Mouse (Mus musculus) forebrain, embryonic 16.5 days (tissue): ENCODE results near the gene Ccdc96. TPM values are rescaled to one million over a fixed set of nuclear protein-coding genes. Genes with fewer than 3 reads are reported as not detected.
A peak's percentile ranks its signal among the peaks of the same experiment; 100 is the strongest.

Experiments
- ATAC-seq: fragments of 200-750 bp; cut with Nextera tagmentation; 2 replicates; pipeline ENCODE4 v1.8.0; 2017; ENCODE audit warnings: mild to moderate bottlenecking, moderate library complexity
- H3K27ac ChIP-seq: fragments of 300-500 bp; sonication (generic); 2 replicates; pipeline ENCODE4 v1.5.1; 2014; ENCODE audit warnings: low read length, control low read depth
- H3K27me3 ChIP-seq: fragments of 300-500 bp; sonication (generic); replicated peaks from 2 replicates; pipeline ENCODE4 v1.6.1; 2014; ENCODE audit warnings: low read length; ENCODE audit not compliant: control insufficient read depth, insufficient read depth
- H3K36me3 ChIP-seq: fragments of 300-500 bp; sonication (generic); 2 replicates; pipeline ENCODE4 v1.6.1; 2014; ENCODE audit not compliant: control insufficient read depth, insufficient read depth
- H3K4me1 ChIP-seq: fragments of 300-500 bp; sonication (generic); replicated peaks from 2 replicates; pipeline ENCODE4 v1.6.1; 2014; ENCODE audit warnings: low read length; ENCODE audit not compliant: control insufficient read depth, insufficient read depth
- H3K4me2 ChIP-seq: fragments of 300-500 bp; sonication (generic); 2 replicates; pipeline ENCODE4 v1.6.1; 2014; ENCODE audit warnings: mild to moderate bottlenecking, low read length, control low read depth
- H3K4me3 ChIP-seq: fragments of 300-500 bp; sonication (generic); replicated peaks from 2 replicates; pipeline ENCODE4 v1.5.1; 2014; ENCODE audit warnings: mild to moderate bottlenecking, low read length, control low read depth
- H3K9ac ChIP-seq: fragments of 300-500 bp; sonication (generic); replicated peaks from 2 replicates; pipeline ENCODE4 v1.6.1; 2014; ENCODE audit warnings: low read depth, low read length, control low read depth
- H3K9me3 ChIP-seq: fragments of 300-500 bp; sonication (generic); 2 replicates; pipeline ENCODE4 v1.6.1; 2016; ENCODE audit warnings: low read length; ENCODE audit not compliant: control insufficient read depth
- WGBS: fragments of 180-500 bp; shearing (Covaris S2); extraction: QIAGEN DNeasy Blood & Tissue Kit; methylation state at CpG from one replicate; pipeline ENCODE4 v1.1.7; 2014; 5-methylcytosine and 5-hydroxymethylcytosine counted together
- polyA plus RNA-seq: library from polyadenylated mRNA; unstranded; fragments of >200 nt; fragmentation: Nextera tagmentation; extraction: Ambion mirVana; gene quantifications from 2 replicates; pipeline ENCODE4 v1.2.1, GENCODE M21; 2015

Ccdc96 gene
- polyA plus RNA-seq, 1 experiment from 2014 or later, result 3.0 TPM

GRCm38 (mm10) chr5:36451872-36452389 lies 32.5 kb upstream of the Ccdc96 start:
- Histone ChIP-seq H3K36me3 (no peaks in the 10 kb centered on the region), H3K27me3 (no peaks in the 10 kb centered on the region), H3K27ac (no peak overlapping the region), H3K9me3 (no peaks in the 10 kb centered on the region), H3K4me3 (no peak overlapping the region), H3K9ac (no peak overlapping the region), H3K4me2 (no peak overlapping the region), H3K4me1 (no peaks in the 10 kb centered on the region)
- no peak for ATAC-seq
- WGBS, result 60% methylated on average over 10 of the region's 10 CpGs

- no peaks in the 10 kb centered on the region for H3K9me3 ChIP-seq
- H3K27me3 ChIP-seq, result no peaks in the 10 kb centered on the region
- H3K9ac ChIP-seq, result no peak overlapping the region
- 85% methylated on average over 6 of the region's 6 CpGs for WGBS
- no peak for ATAC-seq
- H3K27ac ChIP-seq, result no peak overlapping the region
- no peaks in the 10 kb centered on the region for H3K4me1 ChIP-seq
- no peak overlapping the region for H3K4me2 ChIP-seq
- no peaks in the 10 kb centered on the region for H3K36me3 ChIP-seq
- H3K4me3 ChIP-seq, result no peak overlapping the region
Observed at GRCm38 (mm10) chr5:36452821-36453220, 31.6 kb upstream of the Ccdc96 start.

- WGBS, result 75% methylated on average over 4 of the region's 4 CpGs
- Histone ChIP-seq H3K9me3 (no peaks in the 10 kb centered on the region), H3K27me3 (no peaks in the 10 kb centered on the region), H3K27ac (no peak overlapping the region), H3K9ac (no peak overlapping the region), H3K4me2 (no peak overlapping the region), H3K4me1 (no peaks in the 10 kb centered on the region), H3K36me3 (no peaks in the 10 kb centered on the region), H3K4me3 (no peak overlapping the region)
- ATAC-seq, result no peak
Observed at GRCm38 (mm10) chr5:36457706-36458105, 26.7 kb upstream of the Ccdc96 start.

- Histone ChIP-seq H3K4me1 (peaks cover under 1% of the 10 kb centered on the region), H3K9ac (no peak overlapping the region), H3K27me3 (no peaks in the 10 kb centered on the region), H3K4me3 (no peak overlapping the region), H3K36me3 (no peaks in the 10 kb centered on the region), H3K4me2 (no peak overlapping the region), H3K27ac (no peak overlapping the region), H3K9me3 (no peaks in the 10 kb centered on the region)
- ATAC-seq, result no peak
- 11% methylated on average over 4 of the region's 4 CpGs for WGBS
Observed at GRCm38 (mm10) chr5:36458926-36459325, 25.5 kb upstream of the Ccdc96 start.

- Histone ChIP-seq H3K9me3 (no peaks in the 10 kb centered on the region), H3K4me3 (no peak overlapping the region)
- WGBS, result 87% methylated on average over 2 of the region's 2 CpGs
Observed at GRCm38 (mm10) chr5:36460712-36461111, 23.7 kb upstream of the Ccdc96 start.

GRCm38 (mm10) chr5:36461231-36461630 lies 23.2 kb upstream of the Ccdc96 start:
- WGBS, result 67% methylated on average over 2 of the region's 2 CpGs
- Histone ChIP-seq H3K9ac (no peak overlapping the region), H3K27me3 (no peaks in the 10 kb centered on the region), H3K4me2 (no peak overlapping the region), H3K4me1 (peaks cover 13% of the 10 kb centered on the region), H3K4me3 (no peak overlapping the region), H3K9me3 (no peaks in the 10 kb centered on the region), H3K36me3 (no peaks in the 10 kb centered on the region), H3K27ac (no peak overlapping the region)
- no peak for ATAC-seq

More at GRCm38 (mm10) chr5:36460712-36461111, 23.7 kb upstream of the Ccdc96 start:
- Histone ChIP-seq H3K9ac (no peak overlapping the region), H3K27ac (no peak overlapping the region), H3K36me3 (no peaks in the 10 kb centered on the region), H3K4me1 (peaks cover 8% of the 10 kb centered on the region), H3K27me3 (no peaks in the 10 kb centered on the region), H3K4me2 (no peak overlapping the region)
- ATAC-seq, result no peak

GRCm38 (mm10) chr5:36462810-36463209 lies 21.6 kb upstream of the Ccdc96 start:
- WGBS, result 16% methylated on average over 7 of the region's 7 CpGs
- H3K4me1 ChIP-seq, result peaks cover 13% of the 10 kb centered on the region
- no peaks in the 10 kb centered on the region for H3K36me3 ChIP-seq
- H3K4me2 ChIP-seq, result no peak overlapping the region
- H3K9ac ChIP-seq, result no peak overlapping the region
- H3K9me3 ChIP-seq, result no peaks in the 10 kb centered on the region
- H3K27ac ChIP-seq, result no peak overlapping the region
- no peak for ATAC-seq
- H3K27me3 ChIP-seq, result no peaks in the 10 kb centered on the region
- H3K4me3 ChIP-seq, result no peak overlapping the region

GRCm38 (mm10) chr5:36463391-36463790 lies 21.0 kb upstream of the Ccdc96 start:
- Histone ChIP-seq H3K4me1 (peaks cover 13% of the 10 kb centered on the region), H3K4me2 (no peak overlapping the region), H3K27ac (no peak overlapping the region), H3K27me3 (no peaks in the 10 kb centered on the region), H3K36me3 (no peaks in the 10 kb centered on the region), H3K4me3 (no peak overlapping the region), H3K9ac (no peak overlapping the region), H3K9me3 (no peaks in the 10 kb centered on the region)
- ATAC-seq, result no peak
- WGBS, result 8% methylated on average over 5 of the region's 5 CpGs

- WGBS, result under 1% methylated on average over 68 of the region's 68 CpGs
- peaks cover 4% of the 10 kb centered on the region; the same call in 1 of the 2 replicates for H3K36me3 ChIP-seq
- peak; percentile 96 for ATAC-seq
Observed at GRCm38 (mm10) chr5:36464709-36465661, 19.4 kb upstream of the Ccdc96 start, which contains the start of gene Grpel1. Gene Grpel1 (plus strand): TSS chr5:36464998.

More at GRCm38 (mm10) chr5:36464709-36465661, 19.4 kb upstream of the Ccdc96 start, which contains the start of gene Grpel1:
- H3K27me3 ChIP-seq, result no peaks in the 10 kb centered on the region
- H3K4me2 ChIP-seq, result peak within 1 kb of the TSS; percentile 79
- peak within 1 kb of the TSS; percentile 74 for H3K9ac ChIP-seq
- peaks cover 13% of the 10 kb centered on the region for H3K4me1 ChIP-seq
- H3K9me3 ChIP-seq, result no peaks in the 10 kb centered on the region
- peak within 1 kb of the TSS; percentile 73 for H3K4me3 ChIP-seq
- H3K27ac ChIP-seq, result peak within 1 kb of the TSS; percentile 37; the same call in 1 of the 2 replicates
